Mouse (Mus musculus) right cerebral cortex, adult 18-20 months (tissue): Measurements from ENCODE around the gene Fxyd7.

ENCODE experiments used
- DNase-seq: peaks from one replicate; pipeline ENCODE4 v3.0.0; 2022; ENCODE audit warnings: mixed read lengths

The Fxyd7 gene

GRCm38 (mm10) chr7:31051321-31052021, at the start of gene Fxyd7:
Gene Fxyd7 (minus strand): TSS chr7:31051467.
- DNase-seq = no peak

- DNase-seq = no peak
These were observed 49.5 kb upstream of the Fxyd7 start for GRCm38 (mm10) chr7:31100786-31101185.

DNA sequence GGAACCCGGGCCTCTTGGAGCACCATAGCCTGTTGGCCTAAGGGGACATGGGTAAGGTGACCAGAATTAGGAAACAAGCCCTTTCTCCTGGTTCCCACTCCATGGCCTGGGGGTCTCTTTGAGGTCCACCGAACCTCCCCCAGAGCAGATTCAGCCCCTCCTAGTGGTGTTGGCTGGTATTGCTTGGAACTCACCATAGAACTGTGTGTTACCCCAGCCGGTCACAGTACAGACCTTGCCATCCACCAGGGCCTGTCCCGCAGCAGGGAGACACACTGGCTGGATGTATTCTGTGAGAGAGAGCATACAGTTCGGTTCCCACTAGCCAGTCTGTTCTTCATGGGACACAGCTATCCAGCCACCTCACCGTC, 48.3 kb upstream of the Fxyd7 start:
- no peak for DNase-seq

- DNase-seq = no peak
These were observed 47.7 kb upstream of the Fxyd7 start for GRCm38 (mm10) chr7:31098697-31099611.

- peak; percentile 92 for DNase-seq
These were observed 46.4 kb upstream of the Fxyd7 start for GRCm38 (mm10) chr7:31097583-31098248.

- no peak for DNase-seq
These were observed 45.8 kb upstream of the Fxyd7 start for GRCm38 (mm10) chr7:31096892-31097564.

- DNase-seq = no peak
These were observed 43.7 kb upstream of the Fxyd7 start for GRCm38 (mm10) chr7:31094774-31095501.

DNA sequence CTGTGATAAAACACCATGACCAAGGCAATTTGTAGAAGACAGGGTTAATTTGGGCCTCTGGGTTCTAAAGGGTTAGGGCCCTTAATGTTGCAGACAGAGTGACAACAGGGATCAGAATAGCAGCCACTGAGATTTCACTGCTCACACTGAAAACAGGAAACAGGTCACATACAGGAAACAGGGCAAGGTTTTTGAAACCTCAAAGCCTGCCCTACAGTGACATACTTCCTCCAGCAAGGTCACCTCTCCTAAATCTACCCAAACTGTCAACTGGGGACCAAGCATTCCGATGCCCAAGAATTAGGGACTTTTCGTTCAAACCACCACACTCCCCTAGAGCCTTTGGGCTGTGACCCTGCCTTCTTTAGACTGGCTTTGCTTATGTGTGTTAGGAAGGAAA, 38.5 kb upstream of the Fxyd7 start:
- DNase-seq = no peak

DNA sequence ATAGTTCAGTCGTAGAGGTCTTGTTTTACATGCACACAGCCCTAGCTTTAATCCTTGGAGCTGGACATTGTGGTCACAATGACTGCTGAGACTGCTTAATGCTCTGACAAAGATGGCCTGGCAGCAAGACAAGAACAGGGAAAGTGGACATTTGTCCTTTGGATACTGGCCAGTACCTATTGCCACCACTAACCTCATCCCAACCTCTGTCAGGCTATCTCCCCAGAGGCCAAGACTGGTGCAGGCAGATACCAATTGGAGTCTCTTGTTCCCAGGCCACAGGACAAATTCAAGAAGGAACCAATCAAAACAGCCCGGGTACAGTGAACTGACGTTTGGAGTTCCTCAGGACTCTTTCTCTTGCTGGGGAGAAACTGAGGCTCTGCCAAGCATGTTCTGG, 36.9 kb upstream of the Fxyd7 start:
- no peak for DNase-seq

- no peak for DNase-seq
These were observed 36.0 kb upstream of the Fxyd7 start for GRCm38 (mm10) chr7:31087262-31087661.

DNA sequence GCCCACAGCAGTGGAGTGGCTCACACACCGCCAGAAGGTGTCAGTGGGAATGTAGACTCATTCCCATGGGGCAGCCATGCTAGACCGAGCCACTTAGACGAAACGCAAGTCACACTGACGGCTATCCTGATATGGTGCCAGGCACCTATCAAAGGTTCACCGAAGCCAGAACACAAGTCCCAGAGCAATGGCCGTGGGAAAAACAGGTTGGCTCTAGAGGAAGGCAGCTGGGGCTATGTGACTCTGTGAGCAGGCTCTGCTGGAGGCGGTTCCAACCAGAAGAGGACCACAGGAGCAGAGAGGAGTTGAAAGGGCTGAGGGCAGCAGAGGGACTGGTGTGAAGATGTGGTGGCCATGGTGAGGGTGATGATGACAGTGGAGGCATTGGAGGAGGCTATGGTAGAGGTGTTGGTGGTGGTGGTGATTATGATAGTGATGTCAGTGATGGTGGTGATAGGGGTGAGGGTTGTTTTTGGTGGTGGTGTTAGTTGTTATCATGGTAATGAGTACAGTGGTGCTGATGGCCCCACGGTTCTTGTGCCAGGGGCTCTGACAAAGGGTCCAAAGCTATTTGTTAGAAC, 35.0 kb upstream of the Fxyd7 start:
- DNase-seq = no peak

GRCm38 (mm10) chr7:31085171-31085570, 33.9 kb upstream of the Fxyd7 start:
- no peak for DNase-seq

- DNase-seq = no peak
These were observed 32.9 kb upstream of the Fxyd7 start for GRCm38 (mm10) chr7:31084140-31084539.

DNA sequence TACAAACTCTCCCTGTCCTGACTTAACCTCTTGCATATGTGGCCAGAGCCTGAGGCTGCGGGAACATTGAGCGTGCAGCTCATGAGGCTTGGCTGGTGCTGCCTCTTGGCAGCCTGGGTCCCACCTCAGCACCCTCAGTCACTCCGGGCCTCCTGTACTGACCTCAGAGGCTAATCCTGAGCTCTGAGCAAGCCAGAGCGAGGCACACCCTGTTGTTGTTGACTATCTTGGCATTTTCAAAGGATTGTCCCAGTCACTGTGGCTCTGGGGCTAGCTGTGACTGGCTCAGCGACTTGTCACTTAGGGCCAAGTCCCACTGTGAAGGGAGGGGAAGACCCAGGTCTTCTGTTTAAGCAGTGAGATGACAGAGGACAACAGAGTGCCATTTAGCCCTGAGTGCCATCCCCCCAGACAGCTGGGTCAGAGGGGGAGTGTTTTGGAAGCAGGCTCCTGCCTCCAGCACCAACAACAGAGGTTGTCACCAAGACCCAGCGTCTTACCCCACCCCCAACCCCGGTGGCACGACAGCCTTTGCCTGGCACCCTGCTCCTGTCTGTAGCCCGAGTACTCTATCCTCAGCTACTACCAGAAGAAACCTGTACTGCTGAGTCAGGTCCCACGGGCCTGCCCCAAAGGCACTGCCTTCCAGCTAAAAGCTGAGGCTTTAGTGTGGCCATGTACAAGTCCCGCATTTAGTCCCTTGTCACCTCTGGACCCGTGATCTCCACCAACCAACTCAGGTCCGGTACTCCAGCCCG, 31.7 kb upstream of the Fxyd7 start:
- peak; percentile 60 for DNase-seq

DNA sequence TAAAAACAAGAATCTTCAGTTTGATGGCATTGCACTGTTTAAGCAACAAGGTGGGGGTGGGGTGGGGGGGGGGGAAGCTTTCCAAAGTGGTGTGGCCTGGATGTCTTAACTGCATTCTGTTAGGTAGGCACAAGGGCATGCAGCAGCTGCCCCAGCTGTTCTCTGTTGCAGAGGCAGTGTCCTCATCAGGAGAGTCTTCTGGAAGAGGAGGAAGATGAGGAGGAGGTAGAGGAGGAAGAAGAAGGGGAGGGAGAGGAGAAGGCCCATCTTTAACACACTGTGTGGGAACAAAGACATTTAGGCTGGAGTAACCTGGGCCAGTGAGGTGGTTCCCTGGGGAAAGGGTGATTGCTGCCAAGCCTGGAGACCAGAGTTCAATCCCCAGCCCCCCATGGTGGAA, 30.8 kb upstream of the Fxyd7 start:
- no peak for DNase-seq

DNA sequence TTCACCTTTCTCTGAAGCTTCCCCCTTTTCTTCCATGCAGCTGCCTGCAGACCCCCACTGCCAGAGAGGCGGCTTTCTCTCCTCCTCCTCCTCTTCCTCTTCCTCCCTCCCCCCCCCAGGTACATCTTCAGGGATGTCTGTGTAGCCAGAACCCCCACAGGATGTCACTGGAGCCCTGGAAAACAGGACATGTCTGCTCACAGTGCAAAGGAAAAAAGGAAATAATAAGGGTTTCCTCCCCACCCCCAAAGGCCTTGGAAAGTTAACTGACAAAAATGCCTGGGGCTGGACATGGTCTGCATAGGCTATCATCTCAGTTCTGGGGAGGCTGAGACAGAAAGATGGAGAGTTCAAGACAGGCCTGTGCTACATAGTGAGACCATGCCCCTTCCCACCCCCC, 29.8 kb upstream of the Fxyd7 start:
- DNase-seq = no peak

DNA sequence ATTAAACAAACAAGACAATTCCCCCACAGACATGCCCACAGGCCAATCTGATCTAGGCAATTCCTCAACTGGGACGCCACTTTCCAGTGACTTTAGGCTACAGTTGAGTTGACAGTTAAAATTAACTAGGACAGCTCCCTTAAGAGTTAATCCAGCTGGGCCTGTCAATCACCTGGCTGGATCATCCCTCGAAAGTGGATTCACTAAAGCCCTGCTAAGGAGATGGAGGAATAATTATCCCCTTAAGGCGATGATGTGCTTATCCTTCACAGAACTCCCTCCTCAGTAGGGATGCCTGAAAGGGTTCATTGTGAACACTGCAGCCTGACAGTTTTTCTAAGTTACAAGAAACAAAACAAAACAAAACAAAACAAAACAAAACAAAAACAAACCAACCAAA, 29.3 kb upstream of the Fxyd7 start:
- DNase-seq = no peak

DNA sequence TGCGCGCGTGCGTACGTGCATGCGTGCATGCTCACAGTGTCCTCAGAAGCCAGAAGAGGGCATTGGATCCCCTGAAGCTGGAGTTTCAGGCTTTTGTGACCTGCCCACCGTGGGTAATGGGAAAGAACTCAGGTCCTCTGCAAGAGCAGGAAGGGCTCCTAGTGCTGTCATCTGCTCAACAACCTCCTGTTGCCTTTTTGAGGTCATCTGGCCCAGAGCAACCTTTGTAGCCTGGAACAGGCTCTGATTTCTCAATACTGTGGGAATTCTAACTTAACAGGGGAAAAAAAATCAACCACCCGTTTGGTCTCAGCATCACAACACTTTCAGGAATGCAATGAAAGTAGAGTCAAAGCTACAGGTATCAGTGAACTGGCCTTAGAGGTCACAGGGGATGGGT, 28.4 kb upstream of the Fxyd7 start:
- DNase-seq = no peak

DNA sequence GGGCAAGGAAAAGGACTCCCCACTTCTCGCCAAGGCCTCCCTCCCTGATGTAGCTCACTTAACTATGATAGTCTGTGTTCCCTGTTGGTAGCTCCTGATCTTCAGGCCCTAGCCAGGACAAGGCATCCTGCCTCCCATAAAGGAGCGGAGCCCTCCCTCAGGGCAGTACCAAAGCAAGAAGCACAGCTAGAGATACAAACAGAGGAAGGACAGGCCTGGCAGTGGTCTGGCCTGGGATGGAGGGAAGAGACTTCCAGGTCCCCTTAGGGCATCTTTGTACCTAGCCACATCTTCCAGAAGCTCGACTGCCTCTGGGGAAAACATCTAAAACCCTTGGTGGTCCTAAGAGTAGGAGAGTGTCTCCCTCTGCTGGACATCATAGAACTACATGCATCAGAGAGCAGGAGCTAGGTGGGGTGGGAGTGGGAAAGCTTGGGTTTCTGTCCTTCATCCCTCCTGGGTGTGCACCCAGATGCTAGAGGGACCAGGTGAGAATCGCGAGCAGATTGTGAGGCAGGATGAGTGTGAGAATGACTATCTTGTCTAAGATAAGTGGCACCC, 26.7 kb upstream of the Fxyd7 start:
- peak; percentile 56 for DNase-seq

DNA sequence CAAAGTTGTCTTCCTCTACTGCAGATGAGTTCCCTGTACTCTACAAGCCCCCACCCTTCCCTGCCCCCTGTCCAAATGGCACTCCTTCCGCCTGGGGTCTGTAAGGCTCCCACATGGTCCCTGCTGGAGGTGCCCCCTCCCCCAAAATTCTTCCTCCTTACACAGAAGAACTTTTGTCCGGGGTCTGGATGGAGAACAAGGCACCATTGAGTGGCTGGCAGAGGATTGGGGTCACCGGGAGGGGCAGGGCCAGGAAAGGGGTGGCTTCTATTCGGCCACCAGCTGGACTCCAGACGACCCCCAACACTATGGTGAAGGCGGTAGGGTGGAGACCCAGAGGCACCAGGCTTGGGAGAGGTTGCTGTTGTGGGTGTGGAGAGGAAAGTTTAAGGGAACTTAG, 26.2 kb upstream of the Fxyd7 start:
- DNase-seq = peak; percentile 59

GRCm38 (mm10) chr7:31076492-31076891, 25.2 kb upstream of the Fxyd7 start, which contains the start of gene Fxyd3:
Gene Fxyd3 (minus strand): TSS chr7:31076704.
- no peak for DNase-seq
